Mouse (Mus musculus): ENCODE results near the gene Shroom2. TPM values are rescaled to one million over a fixed set of nuclear protein-coding genes. Genes with fewer than 3 reads are reported as not detected.

The Shroom2 gene
- polyA plus RNA-seq, 1 experiment from 2014 or later, result 3.4 TPM

DNA sequence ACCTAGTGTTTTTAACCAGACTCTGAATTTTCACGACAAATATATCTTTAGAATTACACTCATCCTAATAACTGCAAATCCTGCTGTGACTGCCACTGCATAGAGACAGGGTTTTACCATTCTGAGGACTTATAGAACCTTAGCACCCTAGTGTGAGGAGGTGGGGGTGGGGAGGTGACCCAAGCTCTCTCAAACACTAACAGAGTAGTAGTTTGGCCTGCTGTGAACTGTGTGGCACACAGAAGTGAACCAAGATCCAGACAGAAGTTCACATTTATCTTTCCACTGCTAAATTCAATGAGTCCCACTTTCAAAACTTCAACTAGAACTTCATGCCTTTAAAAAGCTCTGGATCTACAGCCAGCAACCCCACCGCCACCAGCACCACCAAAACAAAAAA is 6.4 kb downstream of the Shroom2 start:
- Histone ChIP-seq H3K36me3 (ENCODE audit: control insufficient read depth, insufficient read depth) (no peaks in the 10 kb centered on the region), H3K4me2 (ENCODE audit: low read depth, low read length) (no peak overlapping the region), H3K27me3 (ENCODE audit: control insufficient read depth, insufficient read depth, low read length) (no peaks in the 10 kb centered on the region), H3K27ac (ENCODE audit: low read length) (no peak overlapping the region), H3K4me1 (ENCODE audit: control insufficient read depth, insufficient read depth, low read length) (0 out of 2 replicates have a peak, but pooled peaks cover 3% of the 10 kb centered on the region), H3K9ac (ENCODE audit: low read length) (no peak overlapping the region), H3K9me3 (replicated peaks; ENCODE audit: control insufficient read depth, low read length) (no peaks in the 10 kb centered on the region), H3K4me3 (ENCODE audit: low read length) (no peak overlapping the region)
- no peak for ATAC-seq (replicated peaks; ENCODE audit: extremely low read depth, insufficient read depth, low FRiP score)
- 62% methylated on average over 2 of the region's 2 CpGs for WGBS

DNA sequence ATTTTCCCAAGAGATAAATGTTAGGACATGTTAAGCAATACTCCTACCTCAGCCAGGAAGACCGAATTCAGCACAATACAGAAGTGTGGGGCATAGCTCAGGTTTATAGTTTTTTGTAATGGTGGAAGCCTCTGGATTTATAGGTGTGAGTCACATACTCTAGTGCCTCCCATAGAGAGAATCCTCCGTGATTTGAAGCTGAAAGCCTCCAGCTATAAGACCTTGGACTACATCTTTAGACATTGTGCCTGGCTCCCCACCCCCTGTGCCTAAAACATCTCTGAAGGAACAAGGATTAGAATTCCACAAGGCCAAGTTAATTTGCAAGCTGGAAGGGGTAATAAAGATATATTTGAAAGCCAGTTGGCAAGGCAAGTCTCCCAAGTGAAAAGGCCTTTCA is 6.8 kb downstream of the Shroom2 start:
- H3K9me3 ChIP-seq (replicated peaks; ENCODE audit: control insufficient read depth, low read length), result no peaks in the 10 kb centered on the region
- H3K27me3 ChIP-seq (ENCODE audit: control insufficient read depth, insufficient read depth, low read length), result no peaks in the 10 kb centered on the region
- 55% methylated on average over 2 of the region's 2 CpGs for WGBS

DNA sequence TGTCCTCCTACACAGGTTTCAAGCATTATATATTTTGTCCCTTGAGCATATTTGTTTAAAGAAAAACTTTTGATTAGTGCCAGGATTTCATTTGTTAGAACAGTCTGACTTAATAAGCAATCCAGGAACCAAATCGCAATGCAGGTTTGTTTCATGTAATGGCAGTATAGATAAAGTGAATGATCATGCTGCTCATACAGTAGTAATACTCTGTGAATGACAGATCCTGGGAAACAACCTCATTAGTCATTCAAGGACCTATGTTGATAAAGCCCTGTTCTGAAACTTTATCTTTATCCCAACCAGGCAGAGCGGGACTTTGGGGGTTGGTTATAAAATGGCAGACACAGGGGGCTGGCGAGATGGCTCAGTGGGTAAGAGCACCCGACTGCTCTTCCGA is 13.0 kb downstream of the Shroom2 start:
- no peaks in the 10 kb centered on the region for H3K36me3 ChIP-seq (ENCODE audit: control insufficient read depth, insufficient read depth)
- no peak overlapping the region for H3K4me3 ChIP-seq (ENCODE audit: low read length)
- no peaks in the 10 kb centered on the region for H3K9me3 ChIP-seq (replicated peaks; ENCODE audit: control insufficient read depth, low read length)
- WGBS, result 73% methylated on average over 5 of the region's 5 CpGs
- no peaks in the 10 kb centered on the region for H3K4me1 ChIP-seq (ENCODE audit: control insufficient read depth, insufficient read depth, low read length)
- ATAC-seq (replicated peaks; ENCODE audit: extremely low read depth, insufficient read depth, low FRiP score), result no peak
- no peak overlapping the region for H3K27ac ChIP-seq (ENCODE audit: low read length)
- H3K4me2 ChIP-seq (ENCODE audit: low read depth, low read length), result no peak overlapping the region
- no peaks in the 10 kb centered on the region for H3K27me3 ChIP-seq (ENCODE audit: control insufficient read depth, insufficient read depth, low read length)
- H3K9ac ChIP-seq (ENCODE audit: low read length), result no peak overlapping the region

More for the DNA sequence above, 6.8 kb downstream of the Shroom2 start:
- 0 out of 2 replicates have a peak, but pooled peaks cover 3% of the 10 kb centered on the region for H3K4me1 ChIP-seq (ENCODE audit: control insufficient read depth, insufficient read depth, low read length)
- H3K4me2 ChIP-seq (ENCODE audit: low read depth, low read length), result no peak overlapping the region
- H3K36me3 ChIP-seq (ENCODE audit: control insufficient read depth, insufficient read depth), result no peaks in the 10 kb centered on the region
- ATAC-seq (replicated peaks; ENCODE audit: extremely low read depth, insufficient read depth, low FRiP score), result no peak
- no peak overlapping the region for H3K9ac ChIP-seq (ENCODE audit: low read length)
- H3K27ac ChIP-seq (ENCODE audit: low read length), result no peak overlapping the region
- H3K4me3 ChIP-seq (ENCODE audit: low read length), result no peak overlapping the region

DNA sequence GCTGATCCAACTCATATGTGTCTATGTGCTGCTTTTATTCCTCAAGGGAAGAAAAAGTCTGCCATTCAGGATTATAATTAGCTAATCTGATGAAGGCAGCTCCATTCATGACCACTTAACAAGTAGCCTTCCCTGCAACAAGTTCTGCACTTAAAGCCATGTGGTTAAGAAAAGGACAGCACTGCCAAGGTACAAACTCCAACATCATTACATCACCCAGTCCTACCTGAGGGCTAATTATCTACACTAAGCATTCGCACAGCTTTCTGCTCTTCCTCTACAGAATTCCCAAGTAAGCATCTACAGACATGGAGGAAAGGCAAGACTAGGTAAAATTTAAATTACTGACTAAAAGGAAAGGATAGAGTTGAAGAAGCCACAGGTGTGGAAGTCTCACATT is 13.4 kb downstream of the Shroom2 start:
- Histone ChIP-seq H3K4me1 (ENCODE audit: control insufficient read depth, insufficient read depth, low read length) (no peaks in the 10 kb centered on the region), H3K27me3 (ENCODE audit: control insufficient read depth, insufficient read depth, low read length) (no peaks in the 10 kb centered on the region), H3K4me2 (ENCODE audit: low read depth, low read length) (no peak overlapping the region), H3K9me3 (replicated peaks; ENCODE audit: control insufficient read depth, low read length) (no peaks in the 10 kb centered on the region), H3K9ac (ENCODE audit: low read length) (no peak overlapping the region), H3K27ac (ENCODE audit: low read length) (no peak overlapping the region), H3K36me3 (ENCODE audit: control insufficient read depth, insufficient read depth) (no peaks in the 10 kb centered on the region), H3K4me3 (ENCODE audit: low read length) (no peak overlapping the region)
- no peak for ATAC-seq (replicated peaks; ENCODE audit: extremely low read depth, insufficient read depth, low FRiP score)
- 76% methylated on average over 1 of the region's 1 CpGs for WGBS

DNA sequence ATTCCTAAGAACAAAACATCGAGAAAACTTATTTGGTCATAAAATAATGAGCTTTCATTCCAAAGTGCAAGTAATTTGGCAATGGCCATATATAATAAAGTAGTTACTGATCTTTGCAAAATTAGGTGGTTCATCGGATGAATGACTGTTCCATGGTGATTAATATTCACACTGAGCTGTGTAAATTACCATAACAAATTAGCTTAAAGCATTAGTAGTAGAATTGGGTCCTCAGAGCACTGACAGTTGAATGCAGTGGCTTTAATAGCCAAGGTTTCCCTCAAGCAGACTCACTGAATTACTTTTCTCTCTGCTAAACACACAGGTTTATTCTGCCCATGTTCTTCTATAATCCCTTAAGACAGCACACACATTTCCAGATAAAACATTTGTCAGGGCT is 23.3 kb downstream of the Shroom2 start:
- Histone ChIP-seq H3K9me3 (replicated peaks; ENCODE audit: control insufficient read depth, low read length) (no peaks in the 10 kb centered on the region), H3K4me1 (ENCODE audit: control insufficient read depth, insufficient read depth, low read length) (no peaks in the 10 kb centered on the region), H3K4me2 (ENCODE audit: low read depth, low read length) (no peak overlapping the region), H3K36me3 (ENCODE audit: control insufficient read depth, insufficient read depth) (no peaks in the 10 kb centered on the region), H3K9ac (ENCODE audit: low read length) (no peak overlapping the region), H3K27me3 (ENCODE audit: control insufficient read depth, insufficient read depth, low read length) (no peaks in the 10 kb centered on the region; the same call in 1 of the 2 replicates), H3K27ac (ENCODE audit: low read length) (no peak overlapping the region), H3K4me3 (ENCODE audit: low read length) (no peak overlapping the region)
- 80% methylated on average over 2 of the region's 2 CpGs for WGBS
- ATAC-seq (replicated peaks; ENCODE audit: extremely low read depth, insufficient read depth, low FRiP score), result no peak

DNA sequence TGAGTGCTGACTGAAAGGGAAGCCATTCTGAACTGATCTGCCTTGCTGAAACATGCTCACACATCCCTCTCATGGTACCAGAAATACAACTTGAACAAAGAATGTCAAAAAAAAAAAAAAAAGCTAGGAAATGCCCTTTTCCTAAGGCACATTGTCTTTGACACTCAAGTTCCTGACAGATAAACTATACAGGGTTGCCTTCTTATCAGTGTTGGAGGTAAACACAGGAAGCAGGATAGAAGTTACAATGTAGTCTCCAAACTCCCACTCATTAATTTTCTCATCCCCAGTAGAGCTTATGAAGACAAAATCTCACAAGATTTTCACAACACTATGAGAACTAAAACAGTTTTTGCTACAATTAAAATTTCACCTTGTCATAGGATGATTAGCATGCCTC is 25.6 kb downstream of the Shroom2 start:
- no peak overlapping the region for H3K9ac ChIP-seq (ENCODE audit: low read length)
- no peaks in the 10 kb centered on the region for H3K9me3 ChIP-seq (replicated peaks; ENCODE audit: control insufficient read depth, low read length)
- no peaks in the 10 kb centered on the region; the same call in 1 of the 2 replicates for H3K27me3 ChIP-seq (ENCODE audit: control insufficient read depth, insufficient read depth, low read length)
- no peaks in the 10 kb centered on the region for H3K36me3 ChIP-seq (ENCODE audit: control insufficient read depth, insufficient read depth)
- peak overlapping the region; percentile 48 for H3K27ac ChIP-seq (ENCODE audit: low read length)
- no peak overlapping the region for H3K4me3 ChIP-seq (ENCODE audit: low read length)
- no peak; the same call in 1 of the 2 replicates for ATAC-seq (replicated peaks; ENCODE audit: extremely low read depth, insufficient read depth, low FRiP score)
- no peak overlapping the region for H3K4me2 ChIP-seq (ENCODE audit: low read depth, low read length)
- H3K4me1 ChIP-seq (ENCODE audit: control insufficient read depth, insufficient read depth, low read length), result no peaks in the 10 kb centered on the region

DNA sequence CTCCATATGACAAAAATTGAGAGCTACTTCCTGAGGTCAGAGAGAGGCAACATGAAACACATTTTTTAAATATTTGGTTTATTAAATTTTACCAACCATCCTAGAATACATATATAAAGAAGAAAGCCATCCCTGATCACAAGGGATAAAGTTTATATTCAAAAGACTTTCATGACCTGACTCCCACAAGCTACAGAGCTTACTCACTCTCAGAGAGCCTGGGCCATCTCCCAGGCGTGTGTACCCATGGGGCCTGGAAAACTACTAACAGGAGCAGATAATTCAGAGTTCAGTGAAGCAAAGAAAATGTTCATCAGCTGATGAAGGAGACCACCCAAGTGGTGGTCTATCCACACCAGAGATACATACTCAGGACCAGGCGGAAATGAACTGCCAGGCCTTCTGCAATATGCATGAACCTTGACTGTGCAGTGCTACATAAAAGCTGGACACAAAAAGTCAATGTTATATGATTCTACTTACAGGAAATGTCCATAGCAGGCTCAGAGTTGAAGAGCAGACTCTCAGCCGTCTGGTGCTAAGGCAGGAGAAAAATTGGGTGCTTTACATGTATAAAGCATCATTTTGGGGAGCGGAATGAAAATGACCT is 30.4 kb downstream of the Shroom2 start:
- Histone ChIP-seq H3K9ac (ENCODE audit: low read length) (no peak overlapping the region), H3K9me3 (replicated peaks; ENCODE audit: control insufficient read depth, low read length) (no peaks in the 10 kb centered on the region), H3K4me2 (ENCODE audit: low read depth, low read length) (no peak overlapping the region), H3K4me1 (ENCODE audit: control insufficient read depth, insufficient read depth, low read length) (no peaks in the 10 kb centered on the region), H3K36me3 (ENCODE audit: control insufficient read depth, insufficient read depth) (no peaks in the 10 kb centered on the region), H3K4me3 (ENCODE audit: low read length) (no peak overlapping the region), H3K27me3 (ENCODE audit: control insufficient read depth, insufficient read depth, low read length) (no peaks in the 10 kb centered on the region; the same call in 1 of the 2 replicates), H3K27ac (ENCODE audit: low read length) (no peak overlapping the region)
- no peak for ATAC-seq (replicated peaks; ENCODE audit: extremely low read depth, insufficient read depth, low FRiP score)
- WGBS, result 71% methylated on average over 4 of the region's 4 CpGs

DNA sequence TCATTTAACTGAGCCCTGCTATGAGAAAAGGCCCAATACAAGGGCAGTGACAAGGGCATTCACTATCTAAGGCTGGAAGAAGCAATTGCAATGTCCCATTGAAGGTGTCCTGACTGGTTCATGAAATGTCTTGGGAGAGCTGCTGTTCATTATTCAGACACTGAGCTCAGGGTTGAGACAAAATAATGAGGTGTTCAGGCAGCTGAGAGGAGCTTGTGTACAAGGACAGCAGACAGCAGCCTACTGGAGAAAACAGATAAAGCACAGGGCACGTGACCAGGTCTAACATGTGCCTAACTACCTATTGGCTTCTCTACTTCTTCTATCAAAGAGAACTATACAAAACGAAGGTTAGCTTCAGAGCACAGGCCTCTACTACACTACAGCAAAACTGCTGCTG is 31.1 kb downstream of the Shroom2 start:
- no peak overlapping the region for H3K4me3 ChIP-seq (ENCODE audit: low read length)
- H3K27me3 ChIP-seq (ENCODE audit: control insufficient read depth, insufficient read depth, low read length), result no peaks in the 10 kb centered on the region
- H3K9ac ChIP-seq (ENCODE audit: low read length), result no peak overlapping the region
- H3K27ac ChIP-seq (ENCODE audit: low read length), result no peak overlapping the region
- WGBS, result 37% methylated on average over 2 of the region's 2 CpGs
- ATAC-seq (replicated peaks; ENCODE audit: extremely low read depth, insufficient read depth, low FRiP score), result no peak
- H3K9me3 ChIP-seq (replicated peaks; ENCODE audit: control insufficient read depth, low read length), result no peaks in the 10 kb centered on the region
- H3K4me2 ChIP-seq (ENCODE audit: low read depth, low read length), result no peak overlapping the region
- H3K36me3 ChIP-seq (ENCODE audit: control insufficient read depth, insufficient read depth), result no peaks in the 10 kb centered on the region
- no peaks in the 10 kb centered on the region for H3K4me1 ChIP-seq (ENCODE audit: control insufficient read depth, insufficient read depth, low read length)

DNA sequence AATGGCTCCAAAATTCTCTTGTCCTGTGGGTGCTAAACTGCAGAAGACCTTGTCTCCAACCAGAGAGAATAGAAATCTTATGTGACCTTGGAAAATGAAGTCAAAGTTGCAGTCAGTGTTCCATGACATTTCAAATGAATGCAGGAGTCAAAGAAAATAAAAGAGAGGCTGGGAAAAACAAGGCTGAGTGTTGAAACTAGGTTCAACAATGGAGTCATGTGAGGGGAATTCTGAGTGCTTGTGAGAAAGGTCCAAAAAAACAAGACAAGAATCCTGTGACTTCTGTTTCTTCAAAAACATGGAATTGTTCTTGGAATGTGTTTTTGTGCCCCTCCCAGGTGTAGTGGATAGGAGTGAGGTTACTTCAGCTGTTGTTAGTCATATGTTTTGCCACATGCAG is 34.0 kb downstream of the Shroom2 start:
- no peaks in the 10 kb centered on the region for H3K9me3 ChIP-seq (replicated peaks; ENCODE audit: control insufficient read depth, low read length)

More for the DNA sequence above, 34.0 kb downstream of the Shroom2 start:
- no peak for ATAC-seq (replicated peaks; ENCODE audit: extremely low read depth, insufficient read depth, low FRiP score)
- Histone ChIP-seq H3K9ac (ENCODE audit: low read length) (no peak overlapping the region), H3K36me3 (ENCODE audit: control insufficient read depth, insufficient read depth) (no peaks in the 10 kb centered on the region), H3K27me3 (ENCODE audit: control insufficient read depth, insufficient read depth, low read length) (no peaks in the 10 kb centered on the region), H3K4me2 (ENCODE audit: low read depth, low read length) (no peak overlapping the region), H3K4me1 (ENCODE audit: control insufficient read depth, insufficient read depth, low read length) (no peaks in the 10 kb centered on the region), H3K4me3 (ENCODE audit: low read length) (no peak overlapping the region), H3K27ac (ENCODE audit: low read length) (no peak overlapping the region)
